In the genomic region with DNA sequence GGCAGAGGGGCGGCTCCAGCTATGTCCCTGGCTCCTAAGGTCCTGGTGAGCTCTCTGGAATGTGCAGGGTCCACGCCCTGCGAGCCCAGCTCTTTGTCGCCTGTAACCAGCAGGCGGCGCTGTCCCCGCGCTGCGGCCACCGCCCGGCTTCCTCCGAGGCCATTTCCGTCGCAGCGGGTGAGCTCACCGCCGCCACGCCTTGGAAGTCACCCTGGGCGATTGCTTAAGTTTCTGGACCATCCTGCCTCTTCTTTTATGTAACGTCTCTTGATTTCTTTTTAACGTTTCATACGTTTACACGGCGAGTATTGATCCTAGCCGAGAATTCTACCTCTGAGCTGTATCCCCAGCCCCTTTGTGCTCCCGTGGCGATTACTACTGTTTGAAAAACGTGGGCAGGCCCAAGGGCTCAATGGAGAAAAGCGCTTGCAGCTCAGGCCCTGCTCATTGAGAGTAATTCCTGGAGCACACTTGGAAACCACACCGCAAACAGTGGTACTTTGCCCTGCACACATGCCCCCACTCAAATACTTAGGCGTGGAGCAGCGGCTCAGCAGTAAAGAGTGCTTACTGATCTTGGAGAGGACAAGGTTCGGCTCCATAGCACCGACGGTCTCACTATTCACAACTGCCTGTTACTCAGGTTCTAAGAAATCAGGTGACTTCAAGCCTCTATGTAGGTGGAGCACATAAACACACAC, we compare ENCODE assay signal across 8 mouse cellular contexts. TPM values are rescaled to one million over a fixed set of nuclear protein-coding genes. Genes with fewer than 3 reads are reported as not detected.
DNase-seq lines count a peak whose midpoint lies in the region; ATAC-seq and TF ChIP-seq lines count a peak whose summit lies in the region.

No protein-coding gene starts in this region.

- TF ChIP-seq EP300 in CH12.LX (IDR thresholded peaks at IDR 0.05; ENCODE audit: low read length), result no peak
- peak; percentile 59; the same call in 1 of the 2 replicates for TF ChIP-seq EP300 in heart, postnatal 0 days (IDR thresholded peaks at IDR 0.05; ENCODE audit: low read depth)
- no peak for TF ChIP-seq EP300 in liver, embryonic 14.5 days (IDR thresholded peaks at IDR 0.05; ENCODE audit: low read depth)

- peak overlapping the region; percentile 74 for H3K9ac ChIP-seq in CH12.LX (ENCODE audit: insufficient read depth, low read depth)
- peak overlapping the region; percentile 69 for H3K9ac ChIP-seq in forebrain, embryonic 12.5 days
- peak overlapping the region; percentile 54 for H3K9ac ChIP-seq in heart, postnatal 0 days (replicated peaks; ENCODE audit: low read depth, low read length)
- H3K9ac ChIP-seq in liver, embryonic 14.5 days (replicated peaks), result peak overlapping the region; percentile 69
- no peak overlapping the region for H3K9ac ChIP-seq in stomach, embryonic 15.5 days

- dilution Hi-C loops in CH12.LX (cut with MboI; ENCODE audit: extremely low pct_ligation_motif_present, extremely low pct_unique_long_range_greater_than_20kb, low sequenced_read_pairs), result no loop called here

- peak; percentile 79 for TF ChIP-seq POLR2A in CH12.LX (IDR thresholded peaks at IDR 0.05; ENCODE audit: low read depth, low read length)

- H3K79me2 ChIP-seq in CH12.LX (replicated peaks; ENCODE audit: control insufficient read depth, extremely low read depth, insufficient read depth, poor library complexity, severe bottlenecking), result no peaks in the 10 kb centered on the region

- peak; percentile 95 to 96 for TF ChIP-seq CTCF in CH12.LX (conservative IDR thresholded peaks at IDR 0.05 in 1 of 2, IDR thresholded peaks at IDR 0.05 in 1 of 2; ENCODE audit: low read depth in 2 of 2, low read length in 2 of 2)
- TF ChIP-seq CTCF in heart, postnatal 0 days (IDR thresholded peaks at IDR 0.05; ENCODE audit: low read depth), result peak; percentile 98
- peak; percentile 99 for TF ChIP-seq CTCF in liver, embryonic 14.5 days (IDR thresholded peaks at IDR 0.05; ENCODE audit: low read depth)

- H3K4me2 ChIP-seq in CH12.LX (ENCODE audit: insufficient read depth, low read depth, poor library complexity, severe bottlenecking), result peak overlapping the region; percentile 92
- H3K4me2 ChIP-seq in forebrain, embryonic 12.5 days, result peak overlapping the region; percentile 72
- H3K4me2 ChIP-seq in heart, postnatal 0 days (ENCODE audit: low read depth, low read length), result peak overlapping the region; percentile 71
- peak overlapping the region; percentile 71 for H3K4me2 ChIP-seq in liver, embryonic 14.5 days (ENCODE audit: low read depth)
- peak overlapping the region; percentile 62 for H3K4me2 ChIP-seq in stomach, embryonic 15.5 days

- WGBS in forebrain, embryonic 12.5 days, result 3% methylated on average over 35 of the region's 35 CpGs
- 5% methylated on average over 35 of the region's 35 CpGs for WGBS in heart, postnatal 0 days
- WGBS in liver, embryonic 14.5 days (ENCODE audit: insufficient replicate concordance), result 4% methylated on average over 35 of the region's 35 CpGs
- WGBS in stomach, embryonic 15.5 days, result 5% methylated on average over 35 of the region's 35 CpGs

- peak; percentile 45 for TF ChIP-seq RAD21 in CH12.LX (IDR thresholded peaks at IDR 0.05; ENCODE audit: low read depth, low read length)

- in situ Hi-C loops in CH12.LX (cut with MboI; ENCODE audit: low pct_ligation_motif_present, low pct_unique_long_range_greater_than_20kb, low sequenced_read_pairs), result loop anchor here (5.0 to 10.0 kb wide), 2 partner anchors 58 to 106 kb away; partner anchors contain the start of gene Tuba1b

- ATAC-seq in forebrain, embryonic 12.5 days (ENCODE audit: low FRiP score), result peak; percentile 83
- peak; percentile 91 for ATAC-seq in heart, postnatal 0 days (ENCODE audit: insufficient read depth, low read depth)
- peak; percentile 92 for ATAC-seq in liver, embryonic 14.5 days (ENCODE audit: insufficient read depth)
- ATAC-seq in stomach, embryonic 15.5 days (ENCODE audit: insufficient read depth, low FRiP score, low read depth), result peak; percentile 90

- H3K4me1 ChIP-seq in CH12.LX (ENCODE audit: control insufficient read depth in 1 of 2, insufficient read depth in 2 of 2), result peaks cover 8 to 46% of the 10 kb centered on the region in 2 experiments
- peaks cover 59% of the 10 kb centered on the region for H3K4me1 ChIP-seq in forebrain, embryonic 12.5 days
- H3K4me1 ChIP-seq in heart, postnatal 0 days (ENCODE audit: control insufficient read depth, insufficient read depth), result peaks cover 13% of the 10 kb centered on the region; the same call in 1 of the 2 replicates
- H3K4me1 ChIP-seq in liver, embryonic 14.5 days (replicated peaks; ENCODE audit: control insufficient read depth in 2 of 2, insufficient read depth in 2 of 2, low read length in 1 of 2), result peaks cover 5 to 25% of the 10 kb centered on the region in 2 experiments
- peaks cover 12% of the 10 kb centered on the region; the same call in 1 of the 2 replicates for H3K4me1 ChIP-seq in stomach, embryonic 15.5 days

- peak; percentile 96 for DNase-seq in CH12.LX (ENCODE audit: extremely low read depth)
- DNase-seq in c-Kit-positive CD71-positive TER-119-negative erythroid progenitor cells, embryonic 14.5 days (ENCODE audit: low read depth), result peak; percentile 87
- peak; percentile 93 for DNase-seq in heart, postnatal 0 days (ENCODE audit: low spot score)
- peak; percentile 95 to 98 for DNase-seq in kidney, postnatal 36 days
- peak; percentile 77 to 83 (median 81) for DNase-seq in liver, embryonic 14.5 days (ENCODE audit: low read depth in 3 of 3, low spot score in 3 of 3)
- DNase-seq in neural tube, embryonic 10.5 days (ENCODE audit: extremely low spot score, low spot score), result peak; percentile 96

- peak overlapping the region; percentile 70 for H3K27ac ChIP-seq in CH12.LX (ENCODE audit: insufficient read depth, low read depth)
- H3K27ac ChIP-seq in forebrain, embryonic 12.5 days, result peak overlapping the region; percentile 95
- peak overlapping the region; percentile 99 for H3K27ac ChIP-seq in heart, postnatal 0 days (ENCODE audit: low read depth)
- peak overlapping the region; percentile 72 for H3K27ac ChIP-seq in liver, embryonic 14.5 days
- peak overlapping the region; percentile 91 for H3K27ac ChIP-seq in stomach, embryonic 15.5 days

- H3K36me3 ChIP-seq in CH12.LX (replicated peaks in 1 of 2; ENCODE audit: control insufficient read depth in 1 of 2, insufficient read depth in 1 of 2, low read length in 1 of 2), result no peaks in the 10 kb centered on the region
- no peaks in the 10 kb centered on the region for H3K36me3 ChIP-seq in forebrain, embryonic 12.5 days (replicated peaks)
- no peaks in the 10 kb centered on the region for H3K36me3 ChIP-seq in heart, postnatal 0 days (replicated peaks; ENCODE audit: control insufficient read depth, insufficient read depth, low read length)
- no peaks in the 10 kb centered on the region for H3K36me3 ChIP-seq in liver, embryonic 14.5 days (replicated peaks; ENCODE audit: control insufficient read depth, insufficient read depth, low read depth)
- H3K36me3 ChIP-seq in stomach, embryonic 15.5 days, result no peaks in the 10 kb centered on the region

- peak overlapping the region; percentile 57 to 82 (median 65) for H3K4me3 ChIP-seq in CH12.LX (replicated peaks in 1 of 3; ENCODE audit: low read depth in 2 of 3, low read length in 2 of 3, poor library complexity in 1 of 3)
- H3K4me3 ChIP-seq in forebrain, embryonic 12.5 days (replicated peaks), result peak overlapping the region; percentile 40
- H3K4me3 ChIP-seq in heart, postnatal 0 days (ENCODE audit: low read depth, low read length), result peak overlapping the region; percentile 39
- peak overlapping the region; percentile 47 to 70 for H3K4me3 ChIP-seq in liver, embryonic 14.5 days (ENCODE audit: insufficient read depth in 1 of 2, low read depth in 2 of 2, low read length in 2 of 2)
- peak overlapping the region; percentile 31 for H3K4me3 ChIP-seq in stomach, embryonic 15.5 days (replicated peaks)

- no peaks in the 10 kb centered on the region for H3K27me3 ChIP-seq in CH12.LX (replicated peaks)
- H3K27me3 ChIP-seq in forebrain, embryonic 12.5 days, result no peaks in the 10 kb centered on the region
- no peaks in the 10 kb centered on the region for H3K27me3 ChIP-seq in heart, postnatal 0 days (ENCODE audit: control insufficient read depth, insufficient read depth, low read length)
- H3K27me3 ChIP-seq in liver, embryonic 14.5 days (ENCODE audit: control insufficient read depth, insufficient read depth, low read length), result no peaks in the 10 kb centered on the region
- no peaks in the 10 kb centered on the region for H3K27me3 ChIP-seq in stomach, embryonic 15.5 days (replicated peaks)

- no peaks in the 10 kb centered on the region for H3K9me3 ChIP-seq in CH12.LX (replicated peaks; ENCODE audit: low read length)
- H3K9me3 ChIP-seq in forebrain, embryonic 12.5 days, result no peaks in the 10 kb centered on the region
- H3K9me3 ChIP-seq in heart, postnatal 0 days (replicated peaks; ENCODE audit: control insufficient read depth, low read length), result no peaks in the 10 kb centered on the region
- H3K9me3 ChIP-seq in liver, embryonic 14.5 days (ENCODE audit: control insufficient read depth, low read length), result no peaks in the 10 kb centered on the region
- H3K9me3 ChIP-seq in stomach, embryonic 15.5 days, result no peaks in the 10 kb centered on the region

RNA-seq across cellular contexts. Expression of gene Tuba1c, which starts 36.4 kb away (rescaled TPM):
- total RNA-seq in CH12.LX (2012; rRNA removed), result 178 and 229 TPM in 2 replicates
- total RNA-seq in CH12.LX (2014; rRNA removed), result 359 and 390 TPM in 2 replicates
- 183 and 220 TPM in 2 replicates for polyA plus RNA-seq in CH12.LX (2012; ENCODE audit: insufficient read length, low read depth)
- polyA plus RNA-seq in forebrain, embryonic 12.5 days (2016; fragmentation: Nextera tagmentation; extraction: Ambion mirVana), result 107 and 111 TPM in 2 replicates
- 309 and 399 TPM in 2 replicates for total RNA-seq in heart, postnatal 0 days (2014; rRNA removed; ENCODE audit: low replicate concordance)
- polyA plus RNA-seq in heart, postnatal 0 days (2015; fragmentation: Nextera tagmentation; extraction: Ambion mirVana), result 73.8 and 97.1 TPM in 2 replicates
- 273 and 373 TPM in 2 replicates for polyA plus RNA-seq in liver, embryonic 14.5 days (2012; rRNA removed)
- polyA plus RNA-seq in liver, embryonic 14.5 days (2014; fragmentation: Nextera tagmentation; extraction: Ambion mirVana), result 277 and 278 TPM in 2 replicates
- polyA plus RNA-seq in stomach, embryonic 15.5 days (2015; fragmentation: Nextera tagmentation; extraction: Ambion mirVana), result 196 and 204 TPM in 2 replicates

RNA-seq across cellular contexts. Expression of gene Tuba1a, which starts 39.7 kb away (rescaled TPM):
- total RNA-seq in CH12.LX (2012; rRNA removed), result 153 and 181 TPM in 2 replicates
- 438 and 533 TPM in 2 replicates for total RNA-seq in CH12.LX (2014; rRNA removed)
- 254 and 283 TPM in 2 replicates for polyA plus RNA-seq in CH12.LX (2012; ENCODE audit: insufficient read length, low read depth)
- 7,386 and 7,785 TPM in 2 replicates for polyA plus RNA-seq in forebrain, embryonic 12.5 days (2016; fragmentation: Nextera tagmentation; extraction: Ambion mirVana)
- 1,016 and 1,136 TPM in 2 replicates for total RNA-seq in heart, postnatal 0 days (2014; rRNA removed; ENCODE audit: low replicate concordance)
- polyA plus RNA-seq in heart, postnatal 0 days (2015; fragmentation: Nextera tagmentation; extraction: Ambion mirVana), result 404 and 408 TPM in 2 replicates
- 44.7 and 62.0 TPM in 2 replicates for polyA plus RNA-seq in liver, embryonic 14.5 days (2012; rRNA removed)
- polyA plus RNA-seq in liver, embryonic 14.5 days (2014; fragmentation: Nextera tagmentation; extraction: Ambion mirVana), result 60.1 and 69.0 TPM in 2 replicates
- polyA plus RNA-seq in stomach, embryonic 15.5 days (2015; fragmentation: Nextera tagmentation; extraction: Ambion mirVana), result 915 and 964 TPM in 2 replicates

RNA-seq across cellular contexts. Expression of gene Gm49450, which starts 39.9 kb away (rescaled TPM):
- total RNA-seq in CH12.LX (2012; rRNA removed) (0.38 TPM in 1 of 2 replicates, not detected in the other), CH12.LX (2014; rRNA removed) (0.81 and 4.7 TPM in 2 replicates)
- polyA plus RNA-seq in CH12.LX (2012; ENCODE audit: insufficient read length, low read depth), result 125 TPM in 1 of 2 replicates, not detected in the other
- polyA plus RNA-seq in forebrain, embryonic 12.5 days (2016; fragmentation: Nextera tagmentation; extraction: Ambion mirVana), result not detected in 2 replicates
- 78.3 and 158 TPM in 2 replicates for total RNA-seq in heart, postnatal 0 days (2014; rRNA removed; ENCODE audit: low replicate concordance)
- polyA plus RNA-seq in heart, postnatal 0 days (2015; fragmentation: Nextera tagmentation; extraction: Ambion mirVana), result not detected in 2 replicates
- polyA plus RNA-seq in liver, embryonic 14.5 days (2012; rRNA removed), result 0.15 and 6.4 TPM in 2 replicates
- polyA plus RNA-seq in liver, embryonic 14.5 days (2014; fragmentation: Nextera tagmentation; extraction: Ambion mirVana), result not detected in 2 replicates
- polyA plus RNA-seq in stomach, embryonic 15.5 days (2015; fragmentation: Nextera tagmentation; extraction: Ambion mirVana), result not detected in 2 replicates

RNA-seq across cellular contexts. Expression of gene Tuba1b, which starts 58.9 kb away (rescaled TPM):
- total RNA-seq in CH12.LX (2012; rRNA removed) (1,149 and 1,670 TPM in 2 replicates), CH12.LX (2014; rRNA removed) (2,803 and 2,960 TPM in 2 replicates)
- polyA plus RNA-seq in CH12.LX (2012; ENCODE audit: insufficient read length, low read depth), result 2,789 and 2,851 TPM in 2 replicates
- 1,790 and 1,867 TPM in 2 replicates for polyA plus RNA-seq in forebrain, embryonic 12.5 days (2016; fragmentation: Nextera tagmentation; extraction: Ambion mirVana)
- total RNA-seq in heart, postnatal 0 days (2014; rRNA removed; ENCODE audit: low replicate concordance), result 2,330 and 2,912 TPM in 2 replicates
- polyA plus RNA-seq in heart, postnatal 0 days (2015; fragmentation: Nextera tagmentation; extraction: Ambion mirVana), result 608 and 611 TPM in 2 replicates
- 1,442 and 1,688 TPM in 2 replicates for polyA plus RNA-seq in liver, embryonic 14.5 days (2012; rRNA removed)
- 1,211 and 1,290 TPM in 2 replicates for polyA plus RNA-seq in liver, embryonic 14.5 days (2014; fragmentation: Nextera tagmentation; extraction: Ambion mirVana)
- polyA plus RNA-seq in stomach, embryonic 15.5 days (2015; fragmentation: Nextera tagmentation; extraction: Ambion mirVana), result 1,197 and 1,299 TPM in 2 replicates

Comparison
In these comparisons a context has a peak if more than half of its experiments do, and no peak if none do; other contexts are left out.
1. Peak in every context shown above with its lines: DNase-seq, ATAC-seq, H3K4me3 ChIP-seq and H3K27ac ChIP-seq.